Mouse (Mus musculus): ENCODE data around the gene Clpb.
"Not testable (repeated sequence)": the region's sequence is repeated elsewhere in the genome, so short reads cannot be mapped to it uniquely, and the experiment has no call there.

Clpb gene

GRCm38 (mm10) chr7:101663514-101664159 lies at the start of gene Clpb:
TSS of gene Clpb (plus strand) at chr7:101663633.
- DNase-seq (ENCODE audit: low read depth, low spot score) = peak; percentile 91

GRCm38 (mm10) chr7:101615406-101615805 lies 48.0 kb upstream of the Clpb start:
- no peak for DNase-seq (ENCODE audit: low read depth, low spot score)

DNA sequence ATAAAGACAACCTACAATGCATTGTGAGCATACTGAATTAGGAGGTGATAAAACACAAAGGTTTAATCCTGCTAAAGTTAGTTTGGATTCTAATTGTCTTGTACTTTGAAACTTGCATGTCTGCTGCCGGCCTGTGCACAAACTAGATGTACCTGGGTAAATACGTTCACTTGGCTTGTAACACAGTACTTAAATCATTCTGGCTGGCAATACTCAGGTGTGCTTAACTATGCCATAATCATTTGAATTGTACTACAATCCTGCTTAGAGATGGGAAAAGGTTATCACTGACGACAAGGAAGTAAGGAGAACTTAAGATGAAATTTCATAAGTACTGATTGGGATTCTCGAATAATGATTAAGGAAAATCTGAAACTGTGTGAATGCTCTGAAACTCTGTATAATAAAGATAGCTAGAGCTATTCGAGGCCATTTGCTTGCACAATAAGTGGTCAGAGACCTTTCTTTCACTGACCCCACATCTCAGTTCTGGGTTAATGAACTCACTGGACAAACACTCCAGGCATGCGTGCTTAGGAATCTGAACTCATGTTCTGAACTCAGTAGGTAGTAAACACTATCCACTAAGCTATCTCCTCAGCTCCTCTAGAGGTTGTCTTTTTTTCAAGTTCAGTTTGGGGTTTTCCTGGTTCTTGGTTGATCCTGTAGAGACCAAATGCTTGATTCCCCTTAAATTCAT lies 47.1 kb upstream of the Clpb start:
- no peak for DNase-seq (ENCODE audit: low read depth, low spot score)

- no peak for DNase-seq (ENCODE audit: low read depth, low spot score)
Observed at GRCm38 (mm10) chr7:101617438-101618165, 45.8 kb upstream of the Clpb start.

GRCm38 (mm10) chr7:101618273-101618672 lies 45.2 kb upstream of the Clpb start:
- no peak for DNase-seq (ENCODE audit: low read depth, low spot score)

GRCm38 (mm10) chr7:101620373-101620772 lies 43.1 kb upstream of the Clpb start:
- no peak for DNase-seq (ENCODE audit: low read depth, low spot score)

- not testable (repeated sequence) for DNase-seq (ENCODE audit: low read depth, low spot score)
Observed at GRCm38 (mm10) chr7:101621861-101622260, 41.6 kb upstream of the Clpb start.

GRCm38 (mm10) chr7:101624283-101624682 lies 39.1 kb upstream of the Clpb start:
- no peak for DNase-seq (ENCODE audit: low read depth, low spot score)

GRCm38 (mm10) chr7:101627166-101627565 lies 36.3 kb upstream of the Clpb start:
- DNase-seq (ENCODE audit: low read depth, low spot score) = not testable (repeated sequence)

GRCm38 (mm10) chr7:101628481-101628880 lies 35.0 kb upstream of the Clpb start:
- no peak for DNase-seq (ENCODE audit: low read depth, low spot score)

DNA sequence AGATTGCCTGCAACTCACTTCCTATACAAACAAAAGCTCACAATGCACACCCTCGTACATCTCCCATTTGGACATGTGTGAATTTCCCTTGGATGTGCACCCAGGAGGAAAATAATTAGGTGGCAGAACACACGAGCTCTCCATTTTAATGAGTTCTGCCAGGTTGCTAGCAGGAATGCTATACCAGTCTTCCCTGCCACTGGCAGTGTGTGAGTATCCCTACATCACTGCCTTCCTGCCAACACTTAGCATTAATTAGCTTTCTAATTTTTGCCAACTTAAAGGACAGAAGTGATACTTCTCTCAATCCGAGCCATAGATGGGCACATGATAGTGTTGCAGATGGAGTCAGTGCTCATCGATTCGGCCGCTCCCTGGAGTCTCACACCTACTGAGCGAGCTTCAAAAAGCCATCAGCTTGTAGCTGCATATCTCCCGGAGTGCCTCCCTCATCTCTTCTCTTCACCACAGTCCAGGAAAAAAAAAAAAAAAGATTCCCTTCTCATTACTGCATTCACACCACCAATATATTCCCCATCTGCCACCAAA lies 29.7 kb upstream of the Clpb start:
- no peak for DNase-seq (ENCODE audit: low read depth, low spot score)

DNA sequence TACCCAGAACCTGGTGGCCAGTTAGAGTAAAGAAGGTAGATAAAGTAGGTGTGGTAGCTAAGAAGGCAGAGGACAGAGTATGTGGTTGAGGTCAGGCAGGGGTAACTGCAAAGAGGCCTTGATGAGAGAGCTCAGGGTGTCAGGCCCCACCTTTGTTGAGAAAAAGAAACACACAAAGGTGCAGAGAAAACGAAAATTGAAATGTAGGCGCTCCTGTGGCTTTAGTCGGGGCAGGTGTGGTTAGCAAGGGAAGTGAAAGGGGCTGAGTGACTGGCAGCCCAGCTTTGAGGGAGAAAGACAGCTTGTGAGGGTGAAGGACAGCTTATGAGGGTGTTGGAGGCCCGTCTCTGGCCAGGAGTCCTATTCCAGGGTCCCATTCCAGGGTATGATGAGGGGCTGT lies 28.9 kb upstream of the Clpb start:
- no peak for DNase-seq (ENCODE audit: low read depth, low spot score)

DNA sequence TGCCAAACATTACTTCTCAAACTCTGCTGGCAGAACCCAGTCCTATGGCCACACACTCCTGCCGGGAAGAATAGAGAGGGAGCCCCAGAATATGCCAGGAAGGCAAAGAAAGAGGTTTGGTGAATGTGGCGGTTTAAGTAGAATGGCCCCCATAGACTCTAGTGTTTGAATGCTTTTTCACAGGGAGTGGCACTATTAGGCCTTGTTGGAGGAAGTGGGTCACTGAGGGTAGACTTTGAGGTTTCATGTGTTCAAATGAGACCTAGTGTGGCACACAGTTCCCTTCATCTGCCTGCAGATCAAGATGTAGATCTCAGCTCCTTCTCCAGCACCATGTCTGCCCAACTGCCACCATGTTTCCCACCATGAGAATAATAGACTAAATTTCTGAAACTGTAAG lies 27.4 kb upstream of the Clpb start:
- no peak for DNase-seq (ENCODE audit: low read depth, low spot score)

GRCm38 (mm10) chr7:101643879-101644278 lies 19.6 kb upstream of the Clpb start:
- no peak for DNase-seq (ENCODE audit: low read depth, low spot score)

DNA sequence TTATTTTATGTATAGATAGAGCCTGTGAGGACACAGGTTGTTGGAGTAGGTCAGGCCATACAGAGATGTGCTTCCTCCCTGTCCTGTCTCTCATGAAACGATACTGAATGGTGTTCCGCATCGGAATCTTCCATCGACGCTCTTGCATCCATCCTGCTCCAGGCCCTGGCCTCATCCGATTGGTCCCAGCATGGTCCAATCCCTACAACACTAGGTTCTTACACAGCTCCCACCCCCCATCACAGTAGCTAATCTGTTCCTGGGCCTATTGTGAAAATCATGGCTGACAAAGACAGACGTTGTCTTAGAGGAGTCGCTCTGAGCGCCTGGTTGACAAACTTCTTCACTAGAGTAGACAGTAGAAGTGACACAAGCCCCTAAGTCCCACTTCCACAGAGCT lies 13.7 kb upstream of the Clpb start:
- no peak for DNase-seq (ENCODE audit: low read depth, low spot score)

GRCm38 (mm10) chr7:101650565-101650964 lies 12.9 kb upstream of the Clpb start:
- no peak for DNase-seq (ENCODE audit: low read depth, low spot score)

GRCm38 (mm10) chr7:101653681-101654209 lies 9.7 kb upstream of the Clpb start:
- no peak for DNase-seq (ENCODE audit: low read depth, low spot score)

GRCm38 (mm10) chr7:101654936-101655335 lies 8.5 kb upstream of the Clpb start:
- no peak for DNase-seq (ENCODE audit: low read depth, low spot score)

DNA sequence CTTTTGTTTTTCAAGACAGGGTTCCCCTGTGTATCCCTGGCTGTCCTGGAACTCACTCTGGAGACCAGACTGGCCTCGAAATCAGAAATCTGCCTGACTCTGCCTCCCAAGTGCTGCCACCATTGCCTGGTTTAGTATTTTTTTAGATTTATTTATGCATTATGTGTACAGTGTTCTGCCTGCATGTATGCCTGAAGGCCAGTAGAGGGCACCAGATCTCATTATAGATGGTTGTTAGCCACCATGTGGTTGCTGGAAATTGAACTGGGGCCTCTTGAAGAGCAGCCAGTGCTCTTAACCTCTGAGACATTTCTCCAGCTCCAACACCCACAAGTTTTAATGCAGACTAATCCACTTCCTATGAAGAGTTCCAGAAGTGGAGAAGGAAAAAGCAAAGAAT lies 1.4 kb upstream of the Clpb start:
- DNase-seq (ENCODE audit: low read depth, low spot score) = no peak

DNA sequence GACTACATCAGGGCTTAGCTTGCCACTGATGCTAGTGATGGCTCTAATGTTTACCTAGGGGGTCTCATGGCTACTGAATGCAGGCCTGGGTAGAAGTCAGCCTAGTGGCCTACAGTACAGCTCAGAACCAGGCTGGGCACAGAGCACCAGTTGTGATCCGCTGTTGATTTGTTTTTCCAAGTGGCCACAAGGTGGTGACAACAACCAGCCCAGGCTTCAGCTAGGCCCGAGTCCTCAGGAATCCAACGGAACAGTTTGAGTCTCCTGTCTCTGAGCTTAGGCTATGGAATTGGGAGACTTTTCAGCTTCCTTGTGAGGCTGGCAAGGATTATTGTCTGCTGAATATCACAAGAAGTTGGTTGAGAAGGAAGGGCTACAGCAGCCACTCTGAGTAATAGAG lies 3.1 kb downstream of the Clpb start:
- DNase-seq (ENCODE audit: low read depth, low spot score) = peak; percentile 48

DNA sequence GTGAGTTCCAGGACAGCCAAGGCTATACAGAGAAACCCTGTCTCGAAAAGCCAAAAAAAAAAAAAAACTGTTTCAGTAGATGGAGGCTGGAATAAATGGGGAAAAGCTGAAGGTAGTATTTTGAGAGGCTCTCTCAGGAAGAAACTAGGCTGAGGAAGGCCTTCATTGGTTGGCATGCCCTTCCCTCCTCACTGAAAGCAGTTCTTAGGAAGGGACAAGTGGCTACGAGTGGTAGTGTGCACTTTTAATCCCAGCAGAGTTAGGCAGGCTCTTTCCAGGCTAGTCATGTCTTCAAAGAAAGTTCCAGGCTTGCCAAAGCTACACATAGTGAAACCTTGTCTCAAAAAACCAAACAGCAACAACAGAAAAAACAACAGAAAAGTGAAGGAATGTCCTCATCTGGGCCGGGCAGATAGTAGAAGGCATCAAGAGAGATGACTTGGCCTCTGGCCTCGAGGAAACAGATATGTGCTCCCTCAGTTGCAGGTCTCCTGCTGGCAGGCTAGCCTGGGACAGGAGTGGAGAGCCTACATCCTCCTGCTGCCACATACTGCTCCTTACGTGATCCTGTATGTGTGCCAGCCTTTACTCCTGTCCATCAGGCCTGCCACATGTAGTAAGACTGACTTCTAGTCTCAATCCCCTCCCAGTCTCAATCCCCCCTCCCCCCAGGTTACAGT lies 8.3 kb downstream of the Clpb start:
- DNase-seq (ENCODE audit: low read depth, low spot score) = no peak

DNA sequence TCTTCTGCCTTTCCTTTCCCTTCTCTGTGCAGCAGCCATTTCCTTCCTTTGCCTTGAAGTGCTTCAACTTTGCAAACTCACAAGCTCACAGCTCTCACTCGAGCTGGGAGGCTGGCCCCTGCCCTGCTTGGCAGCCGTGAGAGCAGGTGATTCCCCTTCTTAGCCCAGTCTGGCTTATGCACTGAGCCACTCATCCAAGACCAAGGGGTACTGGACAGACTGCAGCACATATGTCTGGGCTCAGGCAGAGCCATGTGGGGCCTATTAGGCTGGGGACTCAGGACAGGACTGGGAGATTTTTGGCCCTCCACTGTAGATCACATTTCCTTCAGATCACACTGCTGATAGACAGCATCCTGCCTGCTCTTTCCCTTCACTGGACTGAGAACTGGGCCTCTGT lies 10.1 kb downstream of the Clpb start:
- DNase-seq (ENCODE audit: low read depth, low spot score) = no peak

All from retina, postnatal 7 days (tissue).